Mouse (Mus musculus): ENCODE measurements around the gene Zbed3.

The Zbed3 gene

GRCm38 (mm10) chr13:95323400-95323799 is at the start of gene Zbed3:
Gene Zbed3 (plus strand): TSS chr13:95323612.
- DNase-seq (ENCODE audit: low spot score in 2 of 2) = no peak

DNA sequence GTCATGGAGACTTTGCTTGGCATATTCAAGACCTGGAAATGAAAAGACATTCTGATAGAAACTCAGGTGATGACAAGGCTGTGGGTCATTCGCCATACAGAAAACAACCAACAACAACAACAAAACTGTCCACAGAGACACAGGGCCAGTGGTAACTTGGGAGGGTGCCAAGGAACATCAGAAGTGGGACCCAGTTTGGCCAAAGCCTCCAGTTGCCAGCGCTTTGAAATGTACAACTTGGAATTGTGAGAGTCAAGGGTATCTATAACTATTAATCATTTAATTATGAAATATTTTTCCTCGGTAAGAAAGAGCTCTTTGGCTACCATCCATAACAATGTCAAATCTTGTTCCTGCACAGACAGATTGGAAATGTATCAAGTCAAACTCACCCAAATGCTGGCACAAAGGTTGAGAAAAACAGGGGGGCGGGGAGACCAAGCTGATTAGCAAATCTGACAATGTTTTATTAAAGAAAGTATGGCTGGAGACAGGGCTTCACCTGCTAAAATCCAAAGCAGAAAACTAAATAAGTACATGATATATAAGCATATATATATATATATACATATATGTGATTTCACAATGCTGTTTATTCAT is 44.9 kb upstream of the Zbed3 start:
- DNase-seq (ENCODE audit: low spot score in 2 of 2) = no peak

DNA sequence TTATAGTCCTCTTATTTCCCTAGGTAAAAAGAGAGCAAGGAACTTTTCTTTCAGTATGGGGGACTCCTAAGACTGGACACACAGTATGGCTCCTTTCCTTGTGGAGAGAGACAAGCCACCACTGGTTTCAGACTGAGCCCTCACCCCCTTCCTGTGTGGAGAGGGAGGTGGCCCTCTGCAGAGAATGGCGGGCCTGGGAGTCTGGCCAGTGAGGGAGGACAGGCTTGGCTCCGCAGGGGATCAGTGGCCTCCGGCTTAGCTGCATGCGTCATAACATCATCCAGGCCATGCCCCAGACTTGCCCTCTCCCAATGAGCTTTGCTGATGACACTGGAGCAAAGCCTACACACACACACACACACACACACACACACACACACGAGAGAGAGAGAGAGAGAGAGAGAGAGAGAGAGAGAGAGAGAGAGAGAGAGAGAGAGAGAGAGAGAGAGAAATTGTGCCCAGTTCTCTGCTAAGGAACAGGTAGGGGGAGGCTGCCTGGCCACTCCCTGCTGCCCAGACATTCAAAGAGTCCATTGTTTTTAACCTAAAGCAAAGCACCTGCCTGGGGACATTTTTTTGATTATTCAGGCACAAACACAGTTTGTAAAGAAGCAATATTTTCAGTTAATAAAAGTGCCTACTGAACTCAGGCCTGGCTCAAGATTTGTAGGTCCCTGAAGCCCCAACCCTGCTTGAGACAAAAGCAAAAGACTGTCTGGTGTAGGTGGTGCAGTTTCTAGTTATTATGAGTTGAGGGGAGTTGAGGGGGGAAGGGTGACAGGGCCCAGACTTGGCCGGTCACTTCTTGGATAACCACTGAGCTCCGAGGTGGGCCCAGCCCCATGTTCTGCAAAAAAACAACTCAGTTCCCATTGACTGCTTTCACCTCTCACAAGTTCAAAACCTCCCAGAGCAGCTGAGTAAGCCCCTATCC is 41.4 kb upstream of the Zbed3 start:
- no peak for DNase-seq (ENCODE audit: low spot score in 2 of 2)

DNA sequence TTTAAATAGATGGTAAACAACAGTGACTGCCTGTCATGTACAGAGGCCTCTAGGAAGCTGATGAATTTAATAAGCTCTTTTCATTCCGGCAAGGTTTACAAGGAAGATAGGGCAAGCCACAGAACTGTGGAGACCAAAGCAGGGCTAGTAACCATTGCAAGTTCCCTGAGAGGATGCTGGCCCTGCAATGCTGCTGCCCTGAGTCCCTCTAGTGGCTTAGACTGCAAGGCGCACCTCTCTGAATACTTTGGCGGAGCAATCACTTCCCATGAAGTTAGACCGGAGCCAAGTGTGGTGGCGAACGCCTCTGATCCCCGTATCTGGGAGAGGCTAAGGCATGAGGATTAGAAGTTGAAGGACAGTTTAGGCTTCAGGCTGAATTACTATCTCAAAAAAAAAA is 36.4 kb upstream of the Zbed3 start:
- DNase-seq (ENCODE audit: low spot score in 2 of 2) = peak; percentile 68 to 72

GRCm38 (mm10) chr13:95288027-95288426 is 35.4 kb upstream of the Zbed3 start:
- DNase-seq (ENCODE audit: low spot score in 2 of 2) = no peak

DNA sequence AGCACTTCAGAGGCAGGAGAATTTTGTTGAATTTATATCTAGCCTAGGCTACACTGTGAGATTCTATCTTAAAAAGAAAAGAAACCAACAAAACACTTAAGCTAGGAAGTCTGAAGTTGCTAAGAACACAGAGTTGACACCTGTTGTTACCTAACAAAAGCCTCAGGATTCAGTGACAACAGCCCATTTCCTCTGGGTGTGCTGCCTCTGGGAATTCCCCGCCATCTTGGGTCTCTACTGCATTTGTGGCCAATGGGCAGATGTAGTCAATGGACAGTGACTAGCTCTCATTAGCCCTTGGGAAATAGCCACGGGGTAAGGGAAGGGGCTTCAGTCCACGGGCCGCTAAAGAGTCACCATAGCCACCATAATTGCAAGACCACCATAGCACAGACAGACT is 31.4 kb upstream of the Zbed3 start:
- no peak for DNase-seq (ENCODE audit: low spot score in 2 of 2)

DNA sequence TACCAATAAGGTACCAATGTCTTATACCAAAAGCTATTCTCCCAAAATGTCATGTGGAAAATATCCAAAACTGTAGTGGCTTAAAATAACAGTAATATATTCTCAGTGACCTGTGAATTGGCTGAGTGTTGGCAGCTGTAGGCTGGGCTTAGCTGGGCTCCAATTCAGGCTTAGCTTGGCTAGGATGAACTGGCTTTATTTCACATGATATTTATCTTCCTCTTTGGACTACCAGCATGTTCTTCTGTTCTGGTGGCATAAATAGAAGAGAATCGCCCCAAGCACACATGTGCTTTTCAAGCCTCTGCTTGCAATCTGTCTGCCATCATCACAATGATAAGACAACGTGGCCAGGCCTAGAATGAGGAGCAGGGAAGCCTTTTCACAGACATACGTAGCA is 23.5 kb upstream of the Zbed3 start:
- no peak for DNase-seq (ENCODE audit: low spot score in 2 of 2)

DNA sequence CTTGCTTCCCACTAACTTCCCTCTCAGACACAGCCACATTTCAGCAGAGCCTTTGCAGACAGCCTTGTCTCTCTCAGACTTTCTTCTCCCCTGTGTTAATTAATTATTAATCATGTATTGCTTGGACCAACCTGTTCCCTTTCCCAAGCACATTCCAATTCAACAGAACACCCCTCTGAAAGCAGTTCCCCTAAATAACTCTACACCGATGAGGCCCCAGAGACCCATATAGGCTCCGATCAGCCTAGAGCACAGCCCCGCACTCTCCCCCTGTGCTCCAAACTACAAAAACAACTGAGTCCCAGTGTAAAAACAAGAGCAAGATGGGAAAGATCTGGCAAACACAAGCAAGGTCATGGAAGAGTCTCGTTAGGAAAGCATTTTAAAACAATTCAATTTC is 16.8 kb upstream of the Zbed3 start:
- no peak for DNase-seq (ENCODE audit: low spot score in 2 of 2)

DNA sequence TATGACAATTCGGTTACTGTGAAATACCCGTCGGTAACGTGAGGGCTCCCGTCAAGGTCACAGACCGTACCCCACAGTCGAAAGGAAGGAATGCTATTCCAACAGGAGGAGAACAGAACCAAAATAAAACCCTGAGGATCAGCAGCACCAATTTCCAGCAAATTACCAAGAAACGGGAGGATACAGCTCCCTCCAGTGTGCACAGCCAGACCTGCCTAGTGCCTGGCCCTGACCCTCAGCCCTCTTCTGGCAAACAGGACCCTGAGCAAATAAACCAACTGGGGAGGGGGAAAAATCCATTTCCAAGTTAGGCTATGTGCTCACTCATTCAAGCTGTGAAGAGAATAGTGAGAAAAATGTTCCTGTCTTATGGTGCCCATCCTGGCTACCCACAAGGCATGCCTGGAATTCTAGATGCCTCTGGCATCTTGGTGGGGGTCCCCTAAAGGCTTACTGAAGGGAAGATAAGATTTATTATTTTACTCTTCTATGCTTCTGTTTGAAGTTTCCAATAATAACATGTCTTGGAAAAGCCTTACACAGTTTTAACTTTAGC is 16.2 kb upstream of the Zbed3 start:
- no peak for DNase-seq (ENCODE audit: low spot score in 2 of 2)

GRCm38 (mm10) chr13:95312016-95312415 is 11.4 kb upstream of the Zbed3 start:
- no peak for DNase-seq (ENCODE audit: low spot score in 2 of 2)

- no peak for DNase-seq (ENCODE audit: low spot score in 2 of 2)
Observed at GRCm38 (mm10) chr13:95319153-95319552, 4.3 kb upstream of the Zbed3 start.

- DNase-seq (ENCODE audit: low spot score in 2 of 2) = no peak
Observed at GRCm38 (mm10) chr13:95320451-95320850, 3.0 kb upstream of the Zbed3 start.

- DNase-seq (ENCODE audit: low spot score in 2 of 2) = peak in 1 of 2 experiments; percentile 51
Observed at GRCm38 (mm10) chr13:95323950-95324625, 676 bp downstream of the Zbed3 start.

- peak in 1 of 2 experiments; percentile 28 for DNase-seq (ENCODE audit: low spot score in 2 of 2)
Observed at GRCm38 (mm10) chr13:95324626-95325079, 1.2 kb downstream of the Zbed3 start.

DNA sequence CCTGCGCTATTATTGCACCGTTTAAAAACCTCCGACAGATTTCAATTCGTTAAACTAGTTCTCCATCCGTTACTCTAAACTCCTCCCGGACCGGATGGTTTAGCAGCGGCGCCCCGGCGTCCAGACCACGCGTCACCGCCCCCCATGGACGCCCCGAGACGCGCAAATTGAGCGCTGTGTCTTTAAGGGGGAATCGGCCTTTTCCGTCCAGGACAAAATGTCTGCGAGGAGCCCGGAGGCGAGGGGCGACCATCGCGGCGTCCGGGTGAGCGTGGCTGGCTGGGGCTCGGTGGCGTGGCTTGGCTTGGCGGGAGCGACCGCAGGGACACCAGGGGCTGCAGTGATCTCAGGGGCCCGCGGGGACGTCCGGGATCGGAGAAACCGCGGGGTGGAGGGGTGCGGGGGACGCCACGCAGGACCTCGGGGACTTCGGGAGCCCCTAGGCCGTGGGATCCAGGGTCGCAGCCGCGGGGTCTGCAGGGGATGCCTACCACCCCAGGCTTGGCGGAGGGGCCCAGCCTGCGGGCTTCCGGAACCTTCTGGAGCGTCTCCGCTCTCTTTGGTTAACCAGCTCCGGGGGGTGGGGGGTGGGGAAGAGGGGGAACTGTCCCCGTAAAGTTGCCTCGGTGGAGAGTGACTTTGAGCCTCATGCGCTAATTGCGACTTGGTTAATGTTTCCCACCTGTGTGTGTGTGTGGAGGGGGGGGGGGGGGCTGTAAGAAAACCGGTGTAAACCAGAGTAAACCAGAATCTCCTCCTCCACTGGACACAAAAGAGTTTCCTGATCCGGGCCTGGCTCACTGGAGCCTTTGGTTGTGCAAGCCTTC is 1.9 kb downstream of the Zbed3 start:
- peak; percentile 60 to 69 for DNase-seq (ENCODE audit: low spot score in 2 of 2)

- DNase-seq (ENCODE audit: low spot score in 2 of 2) = no peak
Observed at GRCm38 (mm10) chr13:95325907-95326550, 2.6 kb downstream of the Zbed3 start.

DNA sequence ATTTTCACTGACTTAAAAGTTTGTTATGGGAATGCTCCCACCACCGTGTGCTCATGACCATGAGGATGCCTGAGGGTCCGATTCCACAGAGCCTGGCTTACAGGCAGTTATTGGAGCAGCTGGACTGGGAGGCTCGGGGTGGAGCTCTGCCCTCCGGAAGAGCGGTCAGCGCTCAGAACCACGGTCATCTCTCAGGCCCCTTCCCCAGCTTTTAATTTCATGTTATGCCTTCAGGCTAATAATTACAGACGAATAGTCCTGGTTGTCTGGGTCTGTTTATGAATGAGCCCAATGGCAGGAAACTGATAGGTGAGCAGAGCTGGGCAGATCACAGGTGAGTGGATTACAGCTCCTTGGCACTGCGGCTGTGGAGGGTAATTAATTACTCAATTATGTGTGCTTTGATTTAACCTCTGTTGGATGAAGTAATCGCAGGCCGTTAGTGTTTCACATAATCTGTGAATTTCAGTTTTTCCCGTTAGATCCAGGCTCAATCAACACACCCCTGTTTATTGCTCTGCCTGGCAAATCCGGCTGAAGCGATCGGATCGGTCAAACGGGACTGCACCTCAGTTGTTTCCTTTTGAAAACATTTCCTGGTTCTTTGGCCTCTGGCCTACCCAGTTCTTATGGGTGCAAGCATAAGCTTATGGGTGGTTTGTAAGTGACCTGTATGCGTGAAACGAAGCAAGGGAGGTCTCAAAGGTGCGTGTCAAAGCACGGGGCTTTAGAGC is 3.4 kb downstream of the Zbed3 start:
- no peak for DNase-seq (ENCODE audit: low spot score in 2 of 2)

DNA sequence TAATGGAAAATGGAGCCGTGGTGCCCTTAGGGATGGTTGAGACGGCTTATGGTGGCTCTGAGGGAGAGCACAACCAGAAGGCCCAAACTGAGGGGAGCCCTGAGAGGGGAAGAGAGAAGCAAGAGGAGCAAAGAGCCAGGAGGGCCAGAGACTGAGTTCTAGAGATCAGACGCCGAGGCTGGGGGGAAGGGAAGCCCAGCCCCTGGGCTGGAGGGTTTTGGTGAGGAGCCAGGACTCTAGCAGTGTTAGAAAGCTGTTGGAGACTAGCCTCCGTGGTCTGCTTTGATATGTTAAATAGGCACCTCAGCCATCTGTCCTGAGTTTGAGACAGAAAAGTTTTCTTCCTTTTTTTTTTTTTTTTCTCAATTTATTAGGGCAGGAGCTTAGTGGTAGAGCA is 3.9 kb downstream of the Zbed3 start:
- peak in 1 of 2 experiments; percentile 24 for DNase-seq (ENCODE audit: low spot score in 2 of 2)

GRCm38 (mm10) chr13:95328767-95329166 is 5.4 kb downstream of the Zbed3 start:
- DNase-seq (ENCODE audit: low spot score in 2 of 2) = no peak

DNA sequence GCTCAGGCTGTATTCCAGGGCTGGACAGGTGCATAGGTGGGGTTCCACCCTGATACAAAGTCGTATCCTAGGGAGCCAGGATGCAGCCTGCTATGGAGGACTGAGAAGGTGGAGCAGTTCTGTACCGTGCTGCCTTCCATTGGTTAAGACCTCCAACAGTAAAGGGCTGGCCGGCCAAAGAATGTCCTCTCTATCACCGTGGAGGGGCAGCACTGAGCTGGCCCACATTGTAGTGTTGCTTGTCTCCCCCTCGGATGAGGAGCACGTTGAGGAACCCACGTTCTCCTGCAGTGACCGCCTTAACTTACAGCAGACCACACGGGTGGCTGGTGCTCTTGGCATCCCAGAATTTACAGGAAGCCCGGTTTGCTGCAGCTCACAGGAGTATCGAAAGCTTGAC is 7.1 kb downstream of the Zbed3 start:
- no peak for DNase-seq (ENCODE audit: low spot score in 2 of 2)

Data from frontal cortex, postnatal 14 days (tissue).